Mouse (Mus musculus) c-Kit-positive CD71-negative TER-119-negative erythroid progenitor cells, embryonic 14.5 days (primary cell): Measurements from ENCODE around the gene Zik1.
A peak's percentile ranks its signal among the peaks of the same experiment; 100 is the strongest.

Experiments used
- DNase-seq: peaks from one replicate; pipeline ENCODE4 v3.0.0-alpha.2; 2013; ENCODE audit warnings: low read depth

Zik1 gene

DNA sequence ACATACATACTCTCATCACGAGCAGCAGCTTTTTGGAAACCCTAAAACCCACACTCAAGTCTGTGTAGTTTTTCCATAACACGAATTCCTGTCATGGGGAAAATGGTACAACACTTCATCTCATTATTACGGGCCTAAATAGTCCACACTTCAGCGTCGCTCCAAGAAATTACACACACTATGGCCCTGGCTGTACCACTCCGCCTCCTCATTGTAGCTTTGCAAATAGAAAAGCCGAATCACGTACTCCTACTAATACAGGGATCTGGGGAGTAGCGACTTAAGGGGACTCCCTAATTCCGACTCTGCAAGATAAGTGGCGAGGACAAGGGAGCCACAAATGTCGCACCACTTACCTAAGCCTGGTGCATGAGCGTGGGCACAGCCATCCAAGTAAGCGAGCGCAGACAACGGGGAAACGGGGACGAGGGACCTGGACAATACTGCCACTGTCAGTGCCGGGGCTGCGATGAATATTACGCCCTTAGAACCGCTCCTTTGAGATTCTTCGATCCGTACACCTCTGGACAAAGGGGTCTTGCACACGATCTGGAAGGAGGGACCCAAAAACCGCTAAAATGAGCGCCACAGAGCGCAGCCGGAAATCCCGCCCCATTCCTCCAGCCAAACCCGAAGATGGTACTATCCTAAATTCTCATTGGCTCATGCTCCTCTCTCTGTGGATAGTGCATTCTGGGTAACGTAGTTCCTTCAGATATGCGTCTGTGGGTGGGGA lies at the start of gene Zik1:
Gene Zik1, minus strand, starts transcription at position 609 of the 736 bp plus-strand sequence.
- peak; percentile 58 for DNase-seq

DNA sequence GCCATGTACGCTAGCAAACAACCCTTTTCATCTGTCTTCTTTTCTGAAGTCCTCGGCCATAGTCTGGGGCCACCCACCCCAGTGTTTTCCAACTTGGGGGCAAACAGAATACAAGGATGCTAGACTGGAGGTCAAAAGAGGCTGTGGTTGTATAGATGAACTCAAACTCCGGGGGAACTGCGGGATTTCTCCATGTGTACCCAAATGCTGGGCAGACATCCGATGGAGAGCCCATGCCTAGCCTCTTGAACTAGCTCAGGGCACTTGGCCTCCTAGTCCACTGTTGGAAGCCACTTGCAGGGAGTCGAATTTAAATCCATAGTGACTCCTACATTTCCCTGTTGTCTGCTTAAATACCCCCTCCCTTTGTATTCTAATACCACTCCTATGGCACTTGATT lies 384 bp upstream of the Zik1 start:
- no peak for DNase-seq

GRCm38 (mm10) chr7:10480588-10481233 lies 14.5 kb downstream of the Zik1 start:
- DNase-seq = no peak

DNA sequence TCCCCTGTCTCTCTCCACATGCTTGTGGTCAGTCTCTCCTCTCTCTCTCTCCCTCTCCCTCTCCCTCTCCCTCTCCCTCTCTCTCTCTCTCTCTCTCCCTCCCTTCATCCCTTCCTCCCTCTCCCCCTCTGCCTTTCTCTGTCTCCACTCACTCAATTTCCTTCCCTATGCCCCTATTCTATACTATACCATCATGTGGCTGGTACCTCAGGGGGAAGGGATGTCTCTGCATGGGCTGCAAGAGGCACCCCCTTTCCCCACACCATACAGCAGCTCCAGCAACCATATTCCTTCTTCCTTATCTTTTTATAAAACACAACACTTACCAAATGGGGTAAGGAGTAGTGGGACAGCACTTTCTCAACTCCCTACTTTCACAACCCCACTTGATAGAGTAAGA lies 15.4 kb downstream of the Zik1 start:
- DNase-seq = no peak

GRCm38 (mm10) chr7:10458166-10458565 lies 37.0 kb downstream of the Zik1 start:
- no peak for DNase-seq

DNA sequence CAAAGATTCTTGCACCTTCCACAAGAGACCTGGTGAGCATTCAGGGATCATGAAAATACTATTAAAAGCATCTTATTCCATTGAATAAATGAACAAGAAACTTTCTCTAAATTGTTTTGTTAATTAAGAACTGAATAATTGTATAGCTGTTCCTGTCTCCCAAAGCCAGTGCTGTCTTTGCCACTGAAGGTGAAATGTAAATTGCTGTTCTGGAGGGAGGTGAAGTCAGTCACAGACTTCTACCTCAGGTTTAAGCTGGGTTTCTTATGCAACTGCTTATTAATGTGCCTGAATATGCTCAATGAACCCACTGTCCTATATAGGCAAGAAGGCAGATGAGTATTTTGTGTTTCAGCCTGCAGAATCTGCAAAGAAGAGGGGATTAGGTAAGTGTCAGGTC lies 52.2 kb downstream of the Zik1 start, which contains the start of gene Vmn1r67:
Gene Vmn1r67, plus strand, starts transcription at position 301 of the 400 bp plus-strand sequence.
- no peak for DNase-seq
